Mouse (Mus musculus) lung, embryonic 14.5 days (tissue): ENCODE measurements at regions not wholly inside any gene's neighbourhood (a gene's known extent, or its start where the extent isn't known, plus 50 kb on each side); places are given as distances from the start of the nearest gene placed in this dataset.

Source experiments
- ATAC-seq: fragments of 200-750 bp; cut with Nextera tagmentation; 2 replicates; pipeline ENCODE4 v1.8.0; 2017; ENCODE audit warnings: mild to moderate bottlenecking, moderate TSS enrichment, moderate library complexity; ENCODE audit not compliant: insufficient read depth
- DNase-seq: peaks from one replicate; pipeline ENCODE4 v3.0.0-alpha.2; 2015
- H3K27ac ChIP-seq: fragments of 300-500 bp; sonication (generic); 2 replicates; pipeline ENCODE4 v1.5.1; 2014; ENCODE audit warnings: low read depth, mild to moderate bottlenecking, moderate library complexity
- H3K27me3 ChIP-seq: fragments of 300-500 bp; sonication (generic); 2 replicates; pipeline ENCODE4 v1.6.1; 2014; ENCODE audit warnings: low read length, control low read depth; ENCODE audit not compliant: insufficient read depth
- H3K36me3 ChIP-seq: fragments of 300-500 bp; sonication (generic); 2 replicates; pipeline ENCODE4 v1.6.1; 2014; ENCODE audit warnings: control low read depth; ENCODE audit not compliant: insufficient read depth
- H3K4me1 ChIP-seq: fragments of 300-500 bp; sonication (generic); 2 replicates; pipeline ENCODE4 v1.6.1; 2014; ENCODE audit warnings: antibody characterized with exemption, control low read depth; ENCODE audit not compliant: insufficient read depth
- H3K4me2 ChIP-seq: fragments of 300-500 bp; sonication (generic); 2 replicates; pipeline ENCODE4 v1.6.1; 2014; ENCODE audit warnings: mild to moderate bottlenecking
- H3K4me3 ChIP-seq: fragments of 300-500 bp; sonication (generic); 2 replicates; pipeline ENCODE4 v1.5.1; 2014; ENCODE audit warnings: low read depth, low read length
- H3K9ac ChIP-seq: fragments of 300-500 bp; sonication (generic); 2 replicates; pipeline ENCODE4 v1.6.1; 2014
- H3K9me3 ChIP-seq: fragments of 300-500 bp; sonication (generic); 2 replicates; pipeline ENCODE4 v1.6.1; 2016; ENCODE audit warnings: low read depth, low read length, control low read depth
- CTCF ChIP-seq: IDR thresholded peaks from 2 replicates; pipeline ENCODE4 v1.5.1; 2016; ENCODE audit warnings: antibody characterized with exemption, low read depth
- WGBS: fragments of 180-500 bp; shearing (Covaris S2); extraction: QIAGEN DNeasy Blood & Tissue Kit; methylation state at CpG from one replicate; pipeline ENCODE4 v1.1.7; 2014; 5-methylcytosine and 5-hydroxymethylcytosine counted together

DNA sequence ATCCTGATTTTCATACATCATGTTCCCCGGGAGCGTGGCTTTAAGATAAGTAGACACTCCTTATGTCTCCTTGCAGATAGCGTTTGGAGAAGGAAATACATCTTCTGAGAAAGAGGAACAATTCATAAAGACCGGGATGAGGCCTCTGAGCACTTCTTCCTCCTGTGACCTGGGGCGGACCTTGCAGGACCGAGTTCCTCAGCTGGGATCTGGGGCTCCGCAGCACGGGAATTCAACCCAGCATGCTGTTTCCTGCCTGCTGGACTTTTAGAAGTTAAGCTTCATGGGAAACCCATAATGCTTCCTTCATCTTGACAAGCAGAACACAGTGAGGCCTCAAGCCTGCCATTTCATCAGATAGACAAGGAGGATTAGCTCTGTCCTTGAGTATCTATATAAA, 491.4 kb downstream of the Fam19a5 start:
- no peaks in the 10 kb centered on the region for H3K9me3 ChIP-seq
- DNase-seq, result no peak
- no peak for ATAC-seq
- H3K9ac ChIP-seq, result no peak overlapping the region
- H3K27me3 ChIP-seq, result no peaks in the 10 kb centered on the region
- no peak for TF ChIP-seq CTCF
- no peak overlapping the region for H3K27ac ChIP-seq
- H3K4me3 ChIP-seq, result no peak overlapping the region
- no peak overlapping the region for H3K4me2 ChIP-seq
- no peaks in the 10 kb centered on the region for H3K36me3 ChIP-seq
- 32% methylated on average over 8 of the region's 8 CpGs for WGBS
- H3K4me1 ChIP-seq, result no peaks in the 10 kb centered on the region

DNA sequence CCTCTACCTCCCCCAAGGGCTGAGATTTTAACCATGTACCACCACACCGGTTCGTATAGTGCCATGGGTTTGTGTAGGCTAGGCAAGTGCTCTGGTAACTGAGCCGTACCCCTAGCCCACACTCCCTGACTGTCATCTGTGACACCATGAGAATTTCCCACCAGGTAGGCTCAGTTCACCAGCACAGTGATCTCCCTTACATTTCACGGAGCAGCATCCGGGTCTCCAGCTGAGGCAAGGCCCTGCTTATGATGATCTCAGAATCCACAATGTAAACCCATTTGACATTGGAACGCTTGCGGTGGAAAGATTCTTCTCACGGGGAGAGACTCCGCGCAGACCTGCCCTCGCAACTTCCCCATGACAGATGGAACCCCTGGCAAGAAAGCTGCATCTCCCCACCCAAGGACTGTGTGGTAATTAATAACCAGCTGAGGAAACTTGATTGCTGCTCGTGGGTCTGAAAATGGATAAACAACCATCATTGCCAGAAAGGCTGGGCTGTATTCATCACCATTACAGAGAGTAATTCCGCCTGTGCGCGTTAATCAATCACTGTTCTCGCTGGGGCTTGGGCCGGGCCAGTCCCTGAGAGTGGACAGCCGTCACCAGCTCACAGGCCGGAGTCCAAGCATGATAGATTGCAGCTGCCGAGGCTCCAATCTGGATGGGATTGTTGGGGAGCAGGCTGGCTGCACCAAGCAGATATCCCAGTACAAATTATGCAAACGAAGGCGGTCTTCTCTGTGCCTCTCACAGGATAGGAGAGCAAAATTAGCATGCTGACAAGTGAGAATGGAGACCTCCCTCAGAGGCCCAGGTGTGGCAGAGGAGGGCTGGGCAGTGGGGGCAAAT, 492.3 kb downstream of the Fam19a5 start:
- Histone ChIP-seq H3K9me3 (no peaks in the 10 kb centered on the region), H3K4me1 (no peaks in the 10 kb centered on the region), H3K36me3 (no peaks in the 10 kb centered on the region), H3K4me2 (no peak overlapping the region), H3K9ac (no peak overlapping the region), H3K27ac (no peak overlapping the region), H3K27me3 (no peaks in the 10 kb centered on the region), H3K4me3 (no peak overlapping the region)
- ATAC-seq (peak; percentile 80; the same call in 1 of the 2 replicates), DNase-seq (peak; percentile 63)
- WGBS, result 35% methylated on average over 22 of the region's 22 CpGs
- no peak for TF ChIP-seq CTCF

DNA sequence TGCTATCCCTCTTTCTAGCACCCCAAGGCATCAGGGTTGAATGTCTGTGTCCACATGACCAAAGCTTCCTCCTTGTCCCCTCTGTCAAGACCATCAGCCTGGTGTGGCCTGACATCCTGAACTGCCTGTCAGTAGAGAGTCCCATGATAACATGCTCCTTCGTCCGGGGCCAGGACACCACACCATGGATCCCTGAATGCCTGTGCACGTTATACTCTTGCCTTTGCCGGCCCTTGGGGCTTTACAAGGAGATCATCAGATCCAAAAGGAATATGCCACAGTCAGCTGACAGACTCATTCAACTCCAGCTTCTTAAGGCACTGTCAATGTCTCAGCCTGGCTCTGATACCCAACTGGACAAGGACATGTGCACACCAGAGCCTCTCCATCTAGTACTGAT, 493.5 kb downstream of the Fam19a5 start:
- DNase-seq (no peak), ATAC-seq (no peak)
- Histone ChIP-seq H3K9ac (no peak overlapping the region), H3K4me2 (no peak overlapping the region), H3K9me3 (no peaks in the 10 kb centered on the region), H3K27ac (no peak overlapping the region), H3K27me3 (no peaks in the 10 kb centered on the region), H3K4me3 (no peak overlapping the region), H3K36me3 (no peaks in the 10 kb centered on the region), H3K4me1 (no peaks in the 10 kb centered on the region)
- WGBS, result 80% methylated on average over 4 of the region's 4 CpGs
- no peak for TF ChIP-seq CTCF

DNA sequence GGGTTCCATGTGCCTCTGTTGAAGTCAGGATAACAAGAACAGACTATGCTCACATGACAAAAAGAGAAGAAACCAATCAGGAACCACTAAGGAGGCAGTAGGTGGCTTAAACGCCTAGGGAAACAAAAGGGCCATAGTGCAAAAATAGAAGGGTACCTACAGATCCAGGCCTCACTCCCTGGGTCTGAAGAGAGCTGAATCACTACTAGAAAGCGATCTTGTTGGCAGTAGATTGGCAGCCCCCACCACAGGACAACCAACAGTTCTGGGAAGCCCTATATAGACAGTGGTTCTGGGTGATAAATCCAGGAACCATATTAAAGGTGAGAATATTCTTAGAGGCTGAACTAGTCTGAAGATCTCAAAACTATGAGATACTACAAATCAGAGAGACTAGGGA, 498.7 kb downstream of the Fam19a5 start:
- H3K4me3 ChIP-seq, result no peak overlapping the region
- no peak overlapping the region for H3K9ac ChIP-seq
- H3K9me3 ChIP-seq, result no peaks in the 10 kb centered on the region
- H3K4me2 ChIP-seq, result no peak overlapping the region
- ATAC-seq (no peak), DNase-seq (no peak)
- H3K27me3 ChIP-seq, result no peaks in the 10 kb centered on the region
- no peak for TF ChIP-seq CTCF
- H3K4me1 ChIP-seq, result no peaks in the 10 kb centered on the region
- H3K27ac ChIP-seq, result no peak overlapping the region
- H3K36me3 ChIP-seq, result no peaks in the 10 kb centered on the region
- WGBS, result 80% methylated on average over 2 of the region's 2 CpGs

DNA sequence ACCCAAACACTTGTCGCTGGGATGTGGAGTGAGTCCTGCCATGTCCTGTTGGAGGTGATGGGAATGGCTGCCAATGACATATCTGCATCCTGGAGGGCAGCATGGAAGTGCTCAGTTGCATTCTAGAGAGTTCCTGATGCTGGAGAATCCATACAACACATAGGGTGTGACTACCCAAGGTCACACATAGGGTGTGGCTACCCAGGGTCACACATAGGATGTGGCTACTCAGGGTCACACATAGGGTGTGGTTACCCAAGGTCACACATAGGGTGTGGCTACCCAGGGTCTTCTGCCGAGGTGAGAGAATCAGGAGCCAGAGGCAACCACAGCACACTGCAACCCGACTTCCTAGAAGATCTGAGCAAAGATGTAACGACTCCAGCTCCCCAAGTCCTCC, 514.0 kb downstream of the Fam19a5 start:
- Histone ChIP-seq H3K36me3 (no peaks in the 10 kb centered on the region), H3K27ac (no peak overlapping the region), H3K9me3 (no peaks in the 10 kb centered on the region), H3K27me3 (no peaks in the 10 kb centered on the region), H3K4me1 (no peaks in the 10 kb centered on the region), H3K4me2 (no peak overlapping the region), H3K9ac (no peak overlapping the region), H3K4me3 (no peak overlapping the region)
- ATAC-seq (no peak), DNase-seq (no peak)
- WGBS, result 47% methylated on average over 4 of the region's 4 CpGs
- no peak for TF ChIP-seq CTCF

DNA sequence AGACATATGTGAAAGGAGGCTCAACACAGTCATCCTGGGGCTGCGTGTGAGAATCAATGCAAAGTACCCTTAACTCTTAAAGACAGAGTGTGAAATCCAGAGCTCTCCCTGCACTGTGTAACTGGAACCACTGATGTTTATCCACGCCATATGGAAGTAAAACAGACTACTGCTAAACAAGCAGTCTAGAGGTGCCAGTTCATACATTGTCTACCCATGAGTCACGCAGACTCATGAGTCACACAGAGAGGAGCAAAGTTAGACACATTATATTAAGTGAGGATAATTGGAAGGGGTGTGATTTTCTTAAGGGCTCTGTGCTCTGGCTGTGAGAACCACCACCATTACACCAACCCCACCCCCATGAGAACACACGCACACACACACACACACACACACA, 516.8 kb downstream of the Fam19a5 start:
- no peak overlapping the region for H3K27ac ChIP-seq
- 77% methylated on average over 4 of the region's 4 CpGs for WGBS
- H3K9ac ChIP-seq, result no peak overlapping the region
- no peaks in the 10 kb centered on the region for H3K36me3 ChIP-seq
- no peaks in the 10 kb centered on the region for H3K9me3 ChIP-seq
- DNase-seq (no peak), ATAC-seq (no peak)
- no peak overlapping the region for H3K4me3 ChIP-seq
- no peaks in the 10 kb centered on the region for H3K27me3 ChIP-seq
- H3K4me1 ChIP-seq, result no peaks in the 10 kb centered on the region
- no peak overlapping the region for H3K4me2 ChIP-seq
- no peak for TF ChIP-seq CTCF

DNA sequence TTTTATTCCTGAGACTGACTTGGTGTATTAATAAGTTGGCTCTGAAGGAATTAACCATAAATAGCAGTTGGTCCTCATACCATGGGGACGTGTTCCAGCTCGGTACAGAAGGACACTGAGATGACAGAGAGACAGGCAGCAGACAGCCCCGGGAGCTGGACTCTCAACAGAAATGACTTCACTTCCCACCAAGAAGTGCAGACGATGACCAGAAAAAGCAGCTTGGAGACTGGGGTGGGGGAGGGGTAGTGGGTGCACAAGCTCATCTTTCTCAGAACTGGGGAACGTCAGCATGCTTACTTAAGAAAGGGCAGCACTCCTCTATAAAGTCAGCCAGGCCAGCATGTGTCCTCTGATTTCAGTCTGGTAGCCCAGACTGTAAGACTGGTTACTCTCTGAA, 518.9 kb downstream of the Fam19a5 start:
- H3K36me3 ChIP-seq, result no peaks in the 10 kb centered on the region
- H3K4me1 ChIP-seq, result no peaks in the 10 kb centered on the region
- no peak overlapping the region for H3K27ac ChIP-seq
- DNase-seq, result no peak
- H3K9me3 ChIP-seq, result no peaks in the 10 kb centered on the region
- H3K4me2 ChIP-seq, result no peak overlapping the region
- no peaks in the 10 kb centered on the region for H3K27me3 ChIP-seq
- no peak for ATAC-seq
- WGBS, result 52% methylated on average over 5 of the region's 5 CpGs
- no peak overlapping the region for H3K9ac ChIP-seq
- no peak for TF ChIP-seq CTCF
- H3K4me3 ChIP-seq, result no peak overlapping the region
